Mouse (Mus musculus): Measurements from ENCODE around the gene Coil.

DNA sequence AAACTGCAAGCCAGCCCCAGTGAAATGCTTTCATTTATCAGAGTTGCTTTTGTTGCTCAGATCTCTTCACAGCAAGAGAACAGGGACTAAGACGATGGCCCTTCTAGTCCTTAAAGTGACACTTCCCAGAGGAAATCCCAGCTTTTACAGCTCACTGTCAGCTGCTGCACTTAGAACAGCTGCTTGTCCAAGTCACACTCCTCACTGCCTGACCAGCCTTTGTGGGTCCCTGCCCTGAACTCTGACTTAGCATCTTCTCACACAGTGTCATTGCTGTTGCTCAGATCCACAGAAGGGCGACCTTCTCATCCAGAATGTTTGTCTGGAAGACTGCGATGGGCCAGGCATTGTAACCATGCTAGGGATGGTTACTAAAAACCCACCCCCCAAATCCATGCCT lies 55.6 kb downstream of the Coil start:
- TF ChIP-seq CTCF (IDR thresholded peaks at IDR 0.05; ENCODE audit: control insufficient read depth, insufficient read depth, insufficient read length) (no peak), MYOG (IDR thresholded peaks at IDR 0.05; ENCODE audit: control insufficient read depth, extremely low read depth, insufficient read length) (no peak), MAX (IDR thresholded peaks at IDR 0.05) (no peak), USF1 (IDR thresholded peaks at IDR 0.05; ENCODE audit: low read depth) (no peak), FOSL1 (IDR thresholded peaks at IDR 0.05; ENCODE audit: insufficient read depth, low read length, poor library complexity, severe bottlenecking) (no peak), MYOD1 (IDR thresholded peaks at IDR 0.05; ENCODE audit: control insufficient read depth, insufficient read length, low read depth) (peak; percentile 72)
